Mouse (Mus musculus) forebrain, embryonic 14.5 days (tissue): ENCODE measurements around the gene Asic5. TPM values are rescaled to one million over a fixed set of nuclear protein-coding genes. Genes with fewer than 3 reads are reported as not detected.
A peak's percentile ranks its signal among the peaks of the same experiment; 100 is the strongest.

Experiments
- ATAC-seq: fragments of 200-750 bp; cut with Nextera tagmentation; 2 replicates; pipeline ENCODE4 v1.8.0; 2017; ENCODE audit warnings: mild to moderate bottlenecking, moderate library complexity
- DNase-seq: peaks from one replicate; pipeline ENCODE4 v3.0.0-alpha.2; 2015; ENCODE audit warnings: low spot score
- H3K27ac ChIP-seq: fragments of 300-500 bp; sonication (generic); 2 replicates; pipeline ENCODE4 v1.5.1; 2014; ENCODE audit warnings: low read depth, mild to moderate bottlenecking, control low read depth, low read length, moderate library complexity
- H3K27me3 ChIP-seq: fragments of 300-500 bp; sonication (generic); replicated peaks from 2 replicates; pipeline ENCODE4 v1.6.1; 2014; ENCODE audit warnings: low read length, control low read depth, mixed read lengths; ENCODE audit not compliant: control insufficient read depth, insufficient read depth
- H3K36me3 ChIP-seq: fragments of 300-500 bp; sonication (generic); 2 replicates; pipeline ENCODE4 v1.6.1; 2014; ENCODE audit warnings: low read length, control low read depth; ENCODE audit not compliant: control insufficient read depth, insufficient read depth
- H3K4me1 ChIP-seq: fragments of 300-500 bp; sonication (generic); 2 replicates; pipeline ENCODE4 v1.6.1; 2014; ENCODE audit warnings: antibody characterized with exemption, low read length, control low read depth; ENCODE audit not compliant: control insufficient read depth, insufficient read depth
- H3K4me2 ChIP-seq: fragments of 300-500 bp; sonication (generic); 2 replicates; pipeline ENCODE4 v1.6.1; 2014; ENCODE audit warnings: mild to moderate bottlenecking, control low read depth, low read length
- H3K4me3 ChIP-seq: fragments of 300-500 bp; sonication (generic); 2 replicates; pipeline ENCODE4 v1.5.1; 2014; ENCODE audit warnings: low read depth, low read length, control low read depth
- H3K9ac ChIP-seq: fragments of 300-500 bp; sonication (generic); 2 replicates; pipeline ENCODE4 v1.6.1; 2014; ENCODE audit warnings: mild to moderate bottlenecking, low read length, control low read depth, moderate library complexity
- H3K9me3 ChIP-seq: fragments of 300-500 bp; sonication (generic); replicated peaks from 2 replicates; pipeline ENCODE4 v1.6.1; 2016; ENCODE audit warnings: low read length, control low read depth, mixed read lengths; ENCODE audit not compliant: control insufficient read depth
- WGBS: fragments of 180-500 bp; shearing (Covaris S2); extraction: QIAGEN DNeasy Blood & Tissue Kit; methylation state at CpG from one replicate; pipeline ENCODE4 v1.1.7; 2014; 5-methylcytosine and 5-hydroxymethylcytosine counted together
- polyA plus RNA-seq: library from polyadenylated mRNA; unstranded; fragments of >200 nt; fragmentation: Nextera tagmentation; extraction: Ambion mirVana; gene quantifications from 2 replicates; pipeline ENCODE4 v1.2.1, GENCODE M21; 2014

Asic5 gene
- polyA plus RNA-seq, 1 experiment from 2014 or later = not detected

GRCm38 (mm10) chr3:82027286-82027685 is 45.2 kb downstream of the Asic5 start:
- DNase-seq (no peak), ATAC-seq (peak; percentile 49; the same call in 1 of the 2 replicates)
- Histone ChIP-seq H3K27me3 (no peaks in the 10 kb centered on the region), H3K4me2 (no peak overlapping the region), H3K4me3 (no peak overlapping the region), H3K9me3 (no peaks in the 10 kb centered on the region), H3K36me3 (no peaks in the 10 kb centered on the region), H3K27ac (no peak overlapping the region), H3K4me1 (no peaks in the 10 kb centered on the region), H3K9ac (no peak overlapping the region)
- 64% methylated on average over 1 of the region's 1 CpGs for WGBS

GRCm38 (mm10) chr3:82029229-82029628 is 47.1 kb downstream of the Asic5 start:
- Histone ChIP-seq H3K4me2 (no peak overlapping the region), H3K27ac (no peak overlapping the region), H3K36me3 (peaks cover 6% of the 10 kb centered on the region; the same call in 1 of the 2 replicates), H3K9ac (no peak overlapping the region), H3K4me1 (no peaks in the 10 kb centered on the region), H3K27me3 (no peaks in the 10 kb centered on the region), H3K9me3 (no peaks in the 10 kb centered on the region), H3K4me3 (no peak overlapping the region)
- ATAC-seq (peak; percentile 90), DNase-seq (peak; percentile 81)
- WGBS = 2% methylated on average over 3 of the region's 3 CpGs

GRCm38 (mm10) chr3:82030008-82030748 is 48.1 kb downstream of the Asic5 start:
- Histone ChIP-seq H3K4me2 (no peak overlapping the region), H3K9ac (no peak overlapping the region), H3K36me3 (peaks cover 11% of the 10 kb centered on the region; the same call in 1 of the 2 replicates), H3K9me3 (no peaks in the 10 kb centered on the region), H3K27me3 (no peaks in the 10 kb centered on the region), H3K4me1 (no peaks in the 10 kb centered on the region), H3K4me3 (no peak overlapping the region), H3K27ac (no peak overlapping the region)
- DNase-seq (no peak), ATAC-seq (no peak)
- WGBS = 84% methylated on average over 1 of the region's 1 CpGs

GRCm38 (mm10) chr3:82036262-82037044 is 54.4 kb downstream of the Asic5 start:
- H3K9me3 ChIP-seq = no peaks in the 10 kb centered on the region
- no peak for DNase-seq
- WGBS = 74% methylated on average over 2 of the region's 2 CpGs

GRCm38 (mm10) chr3:82043676-82044075 is 61.6 kb downstream of the Asic5 start:
- peaks cover 2% of the 10 kb centered on the region; the same call in 1 of the 2 replicates for H3K4me1 ChIP-seq
- no peak overlapping the region for H3K4me2 ChIP-seq
- 87% methylated on average over 6 of the region's 6 CpGs for WGBS
- H3K27ac ChIP-seq = no peak overlapping the region
- no peak overlapping the region for H3K9ac ChIP-seq
- H3K27me3 ChIP-seq = no peaks in the 10 kb centered on the region
- no peak for ATAC-seq
- no peak for DNase-seq
- 0 out of 2 replicates have a peak, but pooled peaks cover 5% of the 10 kb centered on the region for H3K36me3 ChIP-seq
- no peaks in the 10 kb centered on the region for H3K9me3 ChIP-seq
- no peak overlapping the region for H3K4me3 ChIP-seq

More at GRCm38 (mm10) chr3:82036262-82037044, 54.4 kb downstream of the Asic5 start:
- H3K4me2 ChIP-seq = no peak overlapping the region
- no peak for ATAC-seq
- H3K36me3 ChIP-seq = peaks cover 14% of the 10 kb centered on the region; the same call in 1 of the 2 replicates
- H3K4me1 ChIP-seq = no peaks in the 10 kb centered on the region
- no peak overlapping the region for H3K9ac ChIP-seq
- H3K4me3 ChIP-seq = no peak overlapping the region
- H3K27ac ChIP-seq = no peak overlapping the region
- H3K27me3 ChIP-seq = no peaks in the 10 kb centered on the region

GRCm38 (mm10) chr3:82044902-82045301 is 62.8 kb downstream of the Asic5 start:
- ATAC-seq = no peak

GRCm38 (mm10) chr3:82046087-82046486 is 64.0 kb downstream of the Asic5 start:
- H3K9me3 ChIP-seq = no peaks in the 10 kb centered on the region
- no peak overlapping the region for H3K4me3 ChIP-seq
- no peak overlapping the region for H3K9ac ChIP-seq
- no peak overlapping the region for H3K4me2 ChIP-seq
- H3K27ac ChIP-seq = no peak overlapping the region
- DNase-seq = no peak
- 89% methylated on average over 8 of the region's 8 CpGs for WGBS
- H3K36me3 ChIP-seq = 0 out of 2 replicates have a peak, but pooled peaks cover 5% of the 10 kb centered on the region
- ATAC-seq = no peak
- no peaks in the 10 kb centered on the region for H3K27me3 ChIP-seq
- peaks cover 6% of the 10 kb centered on the region; the same call in 1 of the 2 replicates for H3K4me1 ChIP-seq

More at GRCm38 (mm10) chr3:82044902-82045301, 62.8 kb downstream of the Asic5 start:
- H3K4me2 ChIP-seq = no peak overlapping the region
- no peak overlapping the region for H3K4me3 ChIP-seq
- no peak overlapping the region for H3K27ac ChIP-seq
- H3K9ac ChIP-seq = no peak overlapping the region
- peaks cover 6% of the 10 kb centered on the region; the same call in 1 of the 2 replicates for H3K4me1 ChIP-seq
- WGBS = 89% methylated on average over 5 of the region's 5 CpGs
- no peak for DNase-seq
- H3K9me3 ChIP-seq = no peaks in the 10 kb centered on the region
- H3K27me3 ChIP-seq = no peaks in the 10 kb centered on the region
- H3K36me3 ChIP-seq = 0 out of 2 replicates have a peak, but pooled peaks cover 5% of the 10 kb centered on the region

GRCm38 (mm10) chr3:82047100-82047753 is 65.1 kb downstream of the Asic5 start:
- no peak overlapping the region for H3K4me2 ChIP-seq
- 0 out of 2 replicates have a peak, but pooled peaks cover 5% of the 10 kb centered on the region for H3K36me3 ChIP-seq
- no peak overlapping the region for H3K9ac ChIP-seq
- H3K27me3 ChIP-seq = no peaks in the 10 kb centered on the region
- peaks cover 8% of the 10 kb centered on the region; the same call in 1 of the 2 replicates for H3K4me1 ChIP-seq
- DNase-seq (peak; percentile 81), ATAC-seq (peak; percentile 77)
- no peaks in the 10 kb centered on the region for H3K9me3 ChIP-seq
- no peak overlapping the region for H3K27ac ChIP-seq
- H3K4me3 ChIP-seq = no peak overlapping the region
- WGBS = 33% methylated on average over 8 of the region's 8 CpGs
